In genomic region chr11:6065046-6065521, GRCm38 (mm10) we compare ENCODE assay signal across 8 mouse cellular contexts. TPM values are rescaled to one million over a fixed set of nuclear protein-coding genes. Genes with fewer than 3 reads are reported as not detected.
DNase-seq lines count a peak whose midpoint lies in the region; ATAC-seq and TF ChIP-seq lines count a peak whose summit lies in the region.

No protein-coding gene starts in this region.

- peak overlapping the region; percentile 66 for H3K4me2 ChIP-seq in forebrain, embryonic 13.5 days
- peak overlapping the region; percentile 76 for H3K4me2 ChIP-seq in liver, embryonic 11.5 days
- H3K4me2 ChIP-seq in stomach, postnatal 0 days (replicated peaks; ENCODE audit: low read depth) = peak overlapping the region; percentile 85

- no peak for TF ChIP-seq CTCF in layer of hippocampus, adult 2 months (conservative IDR thresholded peaks at IDR 0.05)
- no peak for TF ChIP-seq CTCF in stomach, postnatal 0 days (IDR thresholded peaks at IDR 0.05; ENCODE audit: low read depth)

- TF ChIP-seq EP300 in stomach, postnatal 0 days (optimal IDR thresholded peaks at IDR 0.05) = no peak

- H3K4me3 ChIP-seq in layer of hippocampus, adult 2 months = peak overlapping the region; percentile 76
- peak overlapping the region; percentile 49 for H3K4me3 ChIP-seq in forebrain, embryonic 13.5 days
- H3K4me3 ChIP-seq in liver, embryonic 11.5 days (ENCODE audit: low read depth, low read length) = peak overlapping the region; percentile 47
- H3K4me3 ChIP-seq in stomach, postnatal 0 days (ENCODE audit: low read depth, low read length) = peak overlapping the region; percentile 50

- DNase-seq in layer of hippocampus, adult 2 months (ENCODE audit: low spot score in 2 of 2) = peak in 1 of 2 experiments; percentile 32
- DNase-seq in layer of hippocampus, adult 9-10 months (ENCODE audit: low spot score) = no peak
- DNase-seq in cerebellum, adult 8-10 months = peak; percentile 62
- DNase-seq in liver, embryonic 11.5 days (ENCODE audit: low spot score) = no peak
- DNase-seq in stomach, postnatal 0 days (ENCODE audit: low spot score) = peak; percentile 21
- DNase-seq in spleen, postnatal 36 days (ENCODE audit: low spot score in 2 of 2) = no peak
- no peak for DNase-seq in lung, postnatal 36 days

- no peaks in the 10 kb centered on the region for H3K9me3 ChIP-seq in forebrain, embryonic 13.5 days (replicated peaks)
- no peaks in the 10 kb centered on the region for H3K9me3 ChIP-seq in liver, embryonic 11.5 days (ENCODE audit: control insufficient read depth, low read length)
- H3K9me3 ChIP-seq in stomach, postnatal 0 days (ENCODE audit: control insufficient read depth, low read length) = no peaks in the 10 kb centered on the region

- peak overlapping the region; percentile 73 for H3K9ac ChIP-seq in forebrain, embryonic 13.5 days
- no peak overlapping the region for H3K9ac ChIP-seq in liver, embryonic 11.5 days (ENCODE audit: low read depth, low read length)
- H3K9ac ChIP-seq in stomach, postnatal 0 days (ENCODE audit: low read length) = peak overlapping the region; percentile 47

- H3K27me3 ChIP-seq in forebrain, embryonic 13.5 days = peaks cover 83% of the 10 kb centered on the region
- H3K27me3 ChIP-seq in liver, embryonic 11.5 days (replicated peaks; ENCODE audit: control insufficient read depth, insufficient read depth, low read length) = peaks cover 69% of the 10 kb centered on the region
- peaks cover 19% of the 10 kb centered on the region for H3K27me3 ChIP-seq in stomach, postnatal 0 days (ENCODE audit: control insufficient read depth, insufficient read depth, low read length)

- no peaks in the 10 kb centered on the region for H3K36me3 ChIP-seq in forebrain, embryonic 13.5 days (ENCODE audit: poor library complexity, severe bottlenecking)
- no peaks in the 10 kb centered on the region for H3K36me3 ChIP-seq in liver, embryonic 11.5 days (ENCODE audit: control insufficient read depth, insufficient read depth, low read length)
- no peaks in the 10 kb centered on the region for H3K36me3 ChIP-seq in stomach, postnatal 0 days (ENCODE audit: control insufficient read depth, insufficient read depth, low read length)

- peak overlapping the region; percentile 99 for H3K27ac ChIP-seq in layer of hippocampus, adult 2 months
- no peak overlapping the region for H3K27ac ChIP-seq in forebrain, embryonic 13.5 days
- H3K27ac ChIP-seq in liver, embryonic 11.5 days (ENCODE audit: low read depth, low read length) = no peak overlapping the region
- H3K27ac ChIP-seq in stomach, postnatal 0 days (replicated peaks) = no peak overlapping the region

- peaks cover 23% of the 10 kb centered on the region for H3K4me1 ChIP-seq in forebrain, embryonic 13.5 days
- no peaks in the 10 kb centered on the region; the same call in 1 of the 2 replicates for H3K4me1 ChIP-seq in liver, embryonic 11.5 days (replicated peaks; ENCODE audit: control insufficient read depth, insufficient read depth, low read length)
- H3K4me1 ChIP-seq in stomach, postnatal 0 days (replicated peaks; ENCODE audit: control insufficient read depth, insufficient read depth) = no peaks in the 10 kb centered on the region

- ATAC-seq in forebrain, embryonic 13.5 days = peak; percentile 41
- ATAC-seq in liver, embryonic 11.5 days (replicated peaks; ENCODE audit: low FRiP score) = no peak
- ATAC-seq in stomach, postnatal 0 days (ENCODE audit: low FRiP score, low TSS enrichment) = peak; percentile 16; the same call in 1 of the 2 replicates

- 1% methylated on average over 50 of the region's 55 CpGs for WGBS in forebrain, embryonic 13.5 days
- WGBS in liver, embryonic 11.5 days = 2% methylated on average over 55 of the region's 55 CpGs
- WGBS in stomach, postnatal 0 days = under 1% methylated on average over 34 of the region's 55 CpGs

RNA-seq across cellular contexts. Expression of gene Camk2b, which starts 1.1 kb away (rescaled TPM):
- total RNA-seq in layer of hippocampus, adult 2 months (2021) = 1,000 to 10,000 TPM; 1,149 to 1,215 TPM
- polyA plus RNA-seq in forebrain, embryonic 13.5 days (2015; fragmentation: Nextera tagmentation; extraction: Ambion mirVana) = 26.1 and 32.8 TPM in 2 replicates
- 0.99 and 1.0 TPM in 2 replicates for polyA plus RNA-seq in liver, embryonic 11.5 days (2014; fragmentation: Nextera tagmentation; extraction: Ambion mirVana)
- polyA plus RNA-seq in stomach, postnatal 0 days (2015; fragmentation: Nextera tagmentation; extraction: Ambion mirVana) = 4.0 and 4.2 TPM in 2 replicates

Comparison
In these comparisons a context has a peak if more than half of its experiments do, and no peak if none do; other contexts are left out.
1. DNase-seq: peak in cerebellum, adult 8-10 months (single experiment) and stomach, postnatal 0 days (single experiment); none in layer of hippocampus, adult 9-10 months (single experiment), liver, embryonic 11.5 days (single experiment), spleen, postnatal 36 days (0 of 2) and lung, postnatal 36 days (single experiment).
2. Peak in every context shown above with its lines, with median percentiles within 50 percentile points of each other: H3K4me3 ChIP-seq and H3K4me2 ChIP-seq.